Mouse (Mus musculus) fibroblast of lung, adult 2 months (primary cell): ENCODE results near the gene Edn1.

Experiments
- DNase-seq: peaks from one replicate; pipeline ENCODE4 v3.0.0-alpha.2; 2011; ENCODE audit warnings: low read depth

Edn1 gene

DNA sequence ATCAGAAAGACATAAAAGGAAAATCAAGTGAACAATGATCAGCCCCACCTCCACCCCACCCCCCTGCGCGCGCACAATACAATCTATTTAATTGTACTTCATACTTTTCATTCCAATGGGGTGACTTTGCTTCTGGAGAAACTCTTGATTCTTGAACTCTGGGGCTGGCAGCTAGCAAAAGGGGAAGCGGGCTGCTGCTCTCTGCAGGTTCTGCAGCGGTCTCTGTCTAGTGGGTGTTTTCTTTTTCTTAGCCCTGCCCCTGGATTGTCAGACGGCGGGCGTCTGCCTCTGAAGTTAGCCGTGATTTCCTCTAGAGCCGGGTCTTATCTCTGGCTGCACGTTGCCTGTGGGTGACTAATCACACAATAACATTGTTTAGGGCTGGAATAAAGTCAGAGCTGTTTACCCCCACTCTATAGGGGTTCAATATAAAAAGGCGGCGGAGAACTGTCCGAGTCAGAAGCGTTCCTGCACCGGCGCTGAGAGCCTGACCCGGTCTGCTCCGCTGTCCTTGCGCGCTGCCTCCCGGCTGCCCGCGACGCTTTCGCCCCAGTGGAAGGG, at the start of gene Edn1:
Edn1 (plus strand) TSS at position 316 of the 561 bp plus-strand sequence.
- no peak for DNase-seq

- DNase-seq: no peak
Measured at GRCm38 (mm10) chr13:42253821-42254220, 47.5 kb upstream of the Edn1 start.

- no peak for DNase-seq
Measured at GRCm38 (mm10) chr13:42255105-42255504, 46.2 kb upstream of the Edn1 start.

- no peak for DNase-seq
Measured at GRCm38 (mm10) chr13:42258422-42258821, 42.9 kb upstream of the Edn1 start.

- DNase-seq: no peak
Measured at GRCm38 (mm10) chr13:42260667-42261066, 40.6 kb upstream of the Edn1 start.

DNA sequence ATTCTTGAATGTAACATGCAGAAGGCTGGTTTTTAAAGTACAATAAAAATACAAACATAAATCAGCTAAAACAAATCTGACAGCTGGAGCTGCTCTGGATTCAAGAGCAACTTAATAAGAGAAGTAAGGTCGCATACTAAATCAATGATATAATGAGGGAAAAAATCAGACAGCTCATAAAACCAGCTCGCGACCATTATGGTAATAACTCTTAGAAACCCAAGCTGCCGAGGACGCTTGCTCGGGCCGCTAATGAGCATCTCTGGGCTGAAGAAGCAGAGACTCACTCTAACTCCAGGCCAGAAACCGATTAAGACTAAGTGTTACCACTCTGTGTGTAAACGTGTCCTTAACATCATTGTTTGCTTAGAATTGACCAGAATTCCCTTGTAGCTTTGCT, 31.2 kb upstream of the Edn1 start:
- no peak for DNase-seq

DNA sequence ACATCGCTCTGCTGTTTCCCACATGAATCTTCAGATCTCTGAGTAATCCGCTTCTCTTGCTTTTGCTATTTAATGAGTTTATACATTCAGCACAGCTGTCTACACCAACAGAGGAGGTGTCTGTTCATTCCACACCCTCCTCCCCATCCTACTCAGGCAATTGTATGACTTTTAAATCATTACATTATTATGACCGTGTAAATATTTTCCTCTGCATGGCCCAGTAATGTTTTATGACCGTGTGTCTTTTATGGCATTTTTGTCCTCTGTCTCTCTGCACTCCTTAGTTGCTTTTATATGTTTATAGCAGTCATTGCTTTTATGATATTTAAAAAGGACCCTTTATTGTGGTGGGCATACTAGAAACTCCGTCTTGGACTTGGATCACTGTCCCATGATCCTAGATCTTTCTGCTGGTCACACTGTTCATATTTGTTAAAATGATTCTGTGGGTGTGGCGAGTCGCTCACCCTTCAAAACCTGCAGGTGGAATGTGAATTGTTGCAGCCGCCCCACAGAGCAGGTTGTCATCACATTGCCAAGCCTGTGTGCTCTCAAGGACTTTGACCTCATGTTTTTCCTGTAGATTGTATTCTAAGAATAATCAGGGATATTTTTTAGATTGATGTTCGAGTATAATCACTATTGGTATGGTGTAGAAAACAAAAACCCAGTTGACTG, 24.4 kb upstream of the Edn1 start:
- DNase-seq: no peak

GRCm38 (mm10) chr13:42277751-42278150, 23.5 kb upstream of the Edn1 start:
- DNase-seq: no peak

- no peak for DNase-seq
Measured at GRCm38 (mm10) chr13:42285896-42286295, 15.4 kb upstream of the Edn1 start.

DNA sequence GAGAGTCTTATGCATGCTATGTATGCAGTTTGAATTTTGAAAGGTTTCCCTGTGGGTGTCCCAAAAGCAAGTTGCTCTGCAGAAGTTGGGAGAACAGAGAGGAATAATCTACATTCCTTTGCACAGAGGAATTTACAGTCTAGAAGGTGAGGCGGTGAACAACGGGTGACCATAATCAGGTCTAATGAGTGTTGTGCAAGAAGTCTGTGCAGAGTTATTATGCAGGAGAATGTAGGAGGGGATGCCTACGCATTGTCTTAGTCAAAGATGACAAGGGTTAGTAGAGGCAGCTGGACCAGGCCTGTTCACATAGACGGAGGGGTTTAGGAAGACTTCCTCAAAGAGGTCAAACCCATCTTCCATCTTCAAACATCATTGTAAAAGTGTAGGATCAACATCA, 14.5 kb upstream of the Edn1 start:
- no peak for DNase-seq

GRCm38 (mm10) chr13:42292593-42292992, 8.7 kb upstream of the Edn1 start:
- DNase-seq: no peak

DNA sequence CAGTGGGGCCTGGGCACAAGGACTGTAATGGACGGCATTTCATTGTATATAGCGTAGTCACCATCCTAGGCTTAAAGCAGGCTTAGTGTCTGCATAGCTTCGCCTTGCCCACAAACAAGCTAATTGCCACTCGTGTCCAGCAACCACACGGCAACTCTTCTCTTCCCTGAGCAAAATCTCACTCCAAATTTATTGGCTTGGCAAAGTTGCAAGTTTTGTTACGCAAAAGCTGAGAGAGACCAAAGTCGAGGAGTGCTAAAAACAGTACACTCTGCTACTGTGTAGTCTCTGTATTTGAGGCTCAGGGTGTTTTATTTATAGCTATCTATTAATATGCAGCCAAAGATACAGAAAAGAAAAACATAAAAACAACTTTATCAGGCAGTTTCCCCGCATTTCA, 3.0 kb upstream of the Edn1 start:
- no peak for DNase-seq

GRCm38 (mm10) chr13:42298766-42299165, 2.5 kb upstream of the Edn1 start:
- no peak for DNase-seq

- peak; percentile 54 for DNase-seq
Measured at GRCm38 (mm10) chr13:42300567-42300966, 709 bp upstream of the Edn1 start.

DNA sequence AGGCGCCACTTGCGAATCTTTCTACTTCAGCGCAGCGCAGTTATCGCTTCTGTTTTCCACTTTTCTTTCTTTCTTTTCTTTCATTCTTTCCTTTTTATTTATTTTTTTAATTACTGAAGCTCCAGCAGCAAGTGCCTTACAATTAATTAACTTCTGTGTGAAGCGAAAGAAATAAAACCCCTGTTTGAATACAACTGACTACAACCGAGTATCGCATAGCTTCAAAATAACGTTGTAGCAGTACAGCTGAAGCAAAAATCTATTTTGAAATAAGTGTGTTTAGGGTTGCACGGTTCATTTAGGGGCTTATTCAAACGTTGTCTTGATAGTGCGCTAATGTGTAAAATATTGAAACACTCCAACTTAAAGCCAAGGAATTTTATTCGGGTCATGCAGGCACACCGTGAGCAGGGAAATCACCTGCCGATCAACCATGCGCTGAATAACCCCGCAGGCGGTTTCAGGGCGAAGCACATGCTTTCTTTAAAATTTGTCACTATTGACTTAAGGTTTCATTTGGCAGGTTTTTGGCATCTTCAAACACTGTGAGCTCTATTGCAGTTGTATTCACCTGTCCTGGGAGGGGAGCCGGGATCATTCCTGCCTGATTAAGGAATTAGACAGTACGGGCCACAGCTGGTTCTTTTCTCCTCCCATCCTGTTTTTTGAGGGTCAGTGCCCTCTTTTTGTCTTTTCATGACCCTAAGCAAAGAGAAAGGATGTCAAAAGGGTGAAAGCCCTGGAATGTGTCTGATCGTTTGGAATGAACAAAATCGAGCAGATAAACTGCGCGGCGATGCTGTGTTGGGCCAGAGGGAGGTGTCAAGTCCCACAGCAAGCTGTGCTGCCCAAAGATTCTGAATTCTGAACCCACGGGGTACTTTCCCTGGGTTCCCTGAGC, 935 bp downstream of the Edn1 start:
- no peak for DNase-seq

- DNase-seq: no peak
Measured at GRCm38 (mm10) chr13:42303180-42303929, 2.1 kb downstream of the Edn1 start.

GRCm38 (mm10) chr13:42304139-42304538, 2.9 kb downstream of the Edn1 start:
- DNase-seq: no peak

GRCm38 (mm10) chr13:42306870-42307800, 5.9 kb downstream of the Edn1 start:
- DNase-seq: peak; percentile 44

GRCm38 (mm10) chr13:42308368-42309103, 7.3 kb downstream of the Edn1 start:
- no peak for DNase-seq

- DNase-seq: no peak
Measured at GRCm38 (mm10) chr13:42309804-42310203, 8.5 kb downstream of the Edn1 start.
